Mouse (Mus musculus) ovary, postnatal 36 days (tissue): ENCODE results near the gene Prdm16.

Experiments used
- DNase-seq: peaks from one replicate; pipeline ENCODE4 v3.0.0; 2022; ENCODE audit warnings: low spot score, mixed read lengths

Gene Prdm16

GRCm38 (mm10) chr4:154639591-154640442 is 3.1 kb upstream of the Prdm16 start:
- DNase-seq, result no peak

GRCm38 (mm10) chr4:154639126-154639525 is 2.5 kb upstream of the Prdm16 start:
- no peak for DNase-seq

- DNase-seq, result no peak
These were observed 1.7 kb upstream of the Prdm16 start for GRCm38 (mm10) chr4:154638320-154638886.

GRCm38 (mm10) chr4:154637468-154638319 is 1.0 kb upstream of the Prdm16 start:
- DNase-seq, result peak; percentile 10

- DNase-seq, result peak; percentile 39
These were observed 630 bp downstream of the Prdm16 start for GRCm38 (mm10) chr4:154636053-154636433.

- peak; percentile 55 for DNase-seq
These were observed 1.2 kb downstream of the Prdm16 start for GRCm38 (mm10) chr4:154635241-154636052.

- DNase-seq, result peak; percentile 14
These were observed 2.0 kb downstream of the Prdm16 start for GRCm38 (mm10) chr4:154634470-154635240.

GRCm38 (mm10) chr4:154634001-154634400 is 2.7 kb downstream of the Prdm16 start:
- DNase-seq, result no peak

GRCm38 (mm10) chr4:154632800-154633764 is 3.6 kb downstream of the Prdm16 start:
- no peak for DNase-seq

GRCm38 (mm10) chr4:154630763-154631162 is 5.9 kb downstream of the Prdm16 start:
- no peak for DNase-seq

GRCm38 (mm10) chr4:154627419-154628142 is 9.1 kb downstream of the Prdm16 start:
- DNase-seq, result no peak

GRCm38 (mm10) chr4:154626282-154626681 is 10.4 kb downstream of the Prdm16 start:
- no peak for DNase-seq

GRCm38 (mm10) chr4:154625710-154626109 is 11.0 kb downstream of the Prdm16 start:
- DNase-seq, result no peak

GRCm38 (mm10) chr4:154623241-154623640 is 13.4 kb downstream of the Prdm16 start:
- DNase-seq, result no peak

- no peak for DNase-seq
These were observed 14.2 kb downstream of the Prdm16 start for GRCm38 (mm10) chr4:154622521-154622920.

GRCm38 (mm10) chr4:154611167-154611566 is 25.5 kb downstream of the Prdm16 start:
- no peak for DNase-seq

- no peak for DNase-seq
These were observed 28.9 kb downstream of the Prdm16 start for GRCm38 (mm10) chr4:154607724-154608123.

GRCm38 (mm10) chr4:154604442-154604830 is 32.2 kb downstream of the Prdm16 start:
- no peak for DNase-seq
